Mouse (Mus musculus): ENCODE data around the gene Bax.
"Not testable (repeated sequence)": the region's sequence is repeated elsewhere in the genome, so short reads cannot be mapped to it uniquely, and the experiment has no call there.

Gene Bax

GRCm38 (mm10) chr7:45465549-45465948 lies 1.1 kb downstream of the Bax start:
- Histone ChIP-seq H3K36me3 (ENCODE audit: control insufficient read depth, insufficient read depth, low read length, poor library complexity, severe bottlenecking) (peaks cover 1% of the 10 kb centered on the region; the same call in 1 of the 2 replicates), H3K27me3 (ENCODE audit: control insufficient read depth, insufficient read depth, low read length, poor library complexity, severe bottlenecking) (no peaks in the 10 kb centered on the region)
- no peak for DNase-seq (ENCODE audit: low read depth, low spot score)

GRCm38 (mm10) chr7:45465112-45465511 lies 1.6 kb downstream of the Bax start:
- Histone ChIP-seq H3K27me3 (ENCODE audit: control insufficient read depth, insufficient read depth, low read length, poor library complexity, severe bottlenecking) (no peaks in the 10 kb centered on the region), H3K36me3 (ENCODE audit: control insufficient read depth, insufficient read depth, low read length, poor library complexity, severe bottlenecking) (peaks cover 1% of the 10 kb centered on the region; the same call in 1 of the 2 replicates)
- DNase-seq (ENCODE audit: low read depth, low spot score), result no peak

DNA sequence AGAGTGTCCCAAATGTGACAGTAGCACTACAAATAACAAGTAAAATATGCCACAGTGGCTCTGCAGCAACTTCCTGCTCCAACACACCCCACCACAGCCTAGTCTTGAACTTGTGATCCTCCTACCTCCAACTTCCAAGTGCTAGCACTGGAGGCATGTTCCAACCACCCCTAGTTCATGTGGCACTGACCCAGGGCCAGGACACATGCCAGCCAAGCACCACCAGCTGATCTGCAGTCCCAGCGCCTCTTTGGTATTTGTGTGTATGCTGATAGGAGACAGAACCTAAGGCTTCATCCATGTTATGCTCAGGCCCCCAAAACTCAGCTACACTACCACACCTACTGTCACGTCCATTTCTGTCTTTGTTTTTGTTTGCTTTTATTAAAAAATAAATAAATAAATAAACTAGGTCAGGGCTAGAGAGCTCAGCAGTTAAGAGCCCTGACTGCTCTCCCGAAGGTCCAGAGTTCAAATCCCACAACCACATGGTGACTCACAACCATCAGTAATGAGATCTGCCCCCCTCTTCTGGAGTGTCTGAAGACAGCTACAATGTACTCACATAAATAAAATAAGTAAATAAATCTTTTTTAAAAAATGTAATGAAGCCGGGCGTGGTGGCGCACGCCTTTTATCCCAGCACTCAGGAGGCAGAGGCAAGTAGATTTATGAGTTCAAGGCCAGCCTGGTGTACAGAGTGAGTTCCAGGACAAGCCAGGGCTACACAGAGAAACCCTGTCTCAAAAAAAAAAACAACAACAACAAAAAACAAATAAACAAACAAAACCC lies 2.5 kb downstream of the Bax start:
- Histone ChIP-seq H3K36me3 (ENCODE audit: control insufficient read depth, insufficient read depth, low read length, poor library complexity, severe bottlenecking) (peaks cover 1% of the 10 kb centered on the region; the same call in 1 of the 2 replicates), H3K27me3 (ENCODE audit: control insufficient read depth, insufficient read depth, low read length, poor library complexity, severe bottlenecking) (no peaks in the 10 kb centered on the region)
- no peak for DNase-seq (ENCODE audit: low read depth, low spot score)

GRCm38 (mm10) chr7:45462868-45463267 lies 3.8 kb downstream of the Bax start:
- H3K36me3 ChIP-seq (ENCODE audit: control insufficient read depth, insufficient read depth, low read length, poor library complexity, severe bottlenecking); DNase-seq (ENCODE audit: low read depth, low spot score); H3K27me3 ChIP-seq (ENCODE audit: control insufficient read depth, insufficient read depth, low read length, poor library complexity, severe bottlenecking): not testable (repeated sequence)

- no peak for DNase-seq (ENCODE audit: low read depth, low spot score)
- Histone ChIP-seq H3K27me3 (ENCODE audit: control insufficient read depth, insufficient read depth, low read length, poor library complexity, severe bottlenecking) (no peaks in the 10 kb centered on the region), H3K36me3 (ENCODE audit: control insufficient read depth, insufficient read depth, low read length, poor library complexity, severe bottlenecking) (peaks cover 9% of the 10 kb centered on the region)
These were observed 4.4 kb downstream of the Bax start for GRCm38 (mm10) chr7:45462325-45462724.

DNA sequence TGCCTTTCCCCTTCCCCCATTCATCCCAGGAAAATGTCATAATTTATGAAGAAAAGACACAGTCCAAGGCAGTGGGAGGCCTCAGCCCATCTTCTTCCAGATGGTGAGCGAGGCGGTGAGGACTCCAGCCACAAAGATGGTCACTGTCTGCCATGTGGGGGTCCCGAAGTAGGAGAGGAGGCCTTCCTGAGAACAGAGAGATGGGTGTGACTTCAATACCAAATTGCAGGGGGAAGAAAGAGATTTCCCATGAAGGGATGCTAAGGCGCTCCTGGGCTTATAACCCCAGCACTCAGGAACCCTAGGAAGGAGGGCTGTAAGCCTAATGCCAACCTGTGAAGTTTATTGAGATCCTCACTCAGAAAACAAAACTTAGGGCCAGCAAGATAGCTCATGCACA lies 4.9 kb downstream of the Bax start:
- Histone ChIP-seq H3K27me3 (ENCODE audit: control insufficient read depth, insufficient read depth, low read length, poor library complexity, severe bottlenecking) (no peaks in the 10 kb centered on the region), H3K36me3 (ENCODE audit: control insufficient read depth, insufficient read depth, low read length, poor library complexity, severe bottlenecking) (peaks cover 11% of the 10 kb centered on the region)
- DNase-seq (ENCODE audit: low read depth, low spot score), result no peak

DNA sequence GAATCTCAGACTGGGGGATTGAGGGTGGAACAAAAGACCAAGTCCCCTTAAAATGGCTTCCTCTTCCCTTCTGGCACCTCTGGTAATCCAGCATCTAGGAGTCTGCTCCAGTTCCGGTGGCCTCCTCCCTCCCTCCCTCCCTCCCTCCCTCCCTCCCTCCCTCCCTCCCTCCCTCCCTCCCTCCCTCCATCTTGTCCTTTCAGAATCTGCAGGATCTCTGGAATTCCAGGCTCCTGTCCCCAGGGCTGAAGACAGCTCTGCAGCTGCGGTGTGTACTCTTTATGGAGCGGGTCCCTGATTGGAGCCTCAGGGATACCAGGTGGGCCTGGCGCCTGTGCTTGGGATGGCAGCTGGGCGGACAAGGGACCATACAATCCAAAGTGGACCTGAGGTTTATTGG lies 5.4 kb downstream of the Bax start:
- no peaks in the 10 kb centered on the region for H3K27me3 ChIP-seq (ENCODE audit: control insufficient read depth, insufficient read depth, low read length, poor library complexity, severe bottlenecking)
- peaks cover 11% of the 10 kb centered on the region for H3K36me3 ChIP-seq (ENCODE audit: control insufficient read depth, insufficient read depth, low read length, poor library complexity, severe bottlenecking)
- no peak for DNase-seq (ENCODE audit: low read depth, low spot score)

- Histone ChIP-seq H3K36me3 (ENCODE audit: control insufficient read depth, insufficient read depth, low read length, poor library complexity, severe bottlenecking) (peaks cover 11% of the 10 kb centered on the region), H3K27me3 (ENCODE audit: control insufficient read depth, insufficient read depth, low read length, poor library complexity, severe bottlenecking) (no peaks in the 10 kb centered on the region)
- DNase-seq (ENCODE audit: low read depth, low spot score), result no peak
These were observed 5.8 kb downstream of the Bax start for GRCm38 (mm10) chr7:45460860-45461314.

- Histone ChIP-seq H3K27me3 (ENCODE audit: control insufficient read depth, insufficient read depth, low read length, poor library complexity, severe bottlenecking) (no peaks in the 10 kb centered on the region), H3K36me3 (ENCODE audit: control insufficient read depth, insufficient read depth, low read length, poor library complexity, severe bottlenecking) (peaks cover 11% of the 10 kb centered on the region)
- DNase-seq (ENCODE audit: low read depth, low spot score), result no peak
These were observed 6.3 kb downstream of the Bax start for GRCm38 (mm10) chr7:45460377-45460776.

GRCm38 (mm10) chr7:45459564-45460140 lies 7.0 kb downstream of the Bax start, which contains the start of gene Ftl1:
Gene Ftl1 (minus strand): TSS chr7:45459884.
- H3K36me3 ChIP-seq (ENCODE audit: control insufficient read depth, insufficient read depth, low read length, poor library complexity, severe bottlenecking); H3K27me3 ChIP-seq (ENCODE audit: control insufficient read depth, insufficient read depth, low read length, poor library complexity, severe bottlenecking): not testable (repeated sequence)
- DNase-seq (ENCODE audit: low read depth, low spot score), result peak; percentile 99

- peaks cover 10% of the 10 kb centered on the region for H3K36me3 ChIP-seq (ENCODE audit: control insufficient read depth, insufficient read depth, low read length, poor library complexity, severe bottlenecking)
- H3K27me3 ChIP-seq (ENCODE audit: control insufficient read depth, insufficient read depth, low read length, poor library complexity, severe bottlenecking), result no peaks in the 10 kb centered on the region
- peak; percentile 81 for DNase-seq (ENCODE audit: low read depth, low spot score)
These were observed 7.7 kb downstream of the Bax start for GRCm38 (mm10) chr7:45458748-45459563.

- H3K27me3 ChIP-seq (ENCODE audit: control insufficient read depth, insufficient read depth, low read length, poor library complexity, severe bottlenecking), result no peaks in the 10 kb centered on the region
- peak; percentile 68 for DNase-seq (ENCODE audit: low read depth, low spot score)
- peaks cover 10% of the 10 kb centered on the region for H3K36me3 ChIP-seq (ENCODE audit: control insufficient read depth, insufficient read depth, low read length, poor library complexity, severe bottlenecking)
These were observed 9.3 kb downstream of the Bax start for GRCm38 (mm10) chr7:45457204-45458060.

- no peak for DNase-seq (ENCODE audit: low read depth, low spot score)
- peaks cover 10% of the 10 kb centered on the region for H3K36me3 ChIP-seq (ENCODE audit: control insufficient read depth, insufficient read depth, low read length, poor library complexity, severe bottlenecking)
These were observed 9.9 kb downstream of the Bax start for GRCm38 (mm10) chr7:45456721-45457203.

More at GRCm38 (mm10) chr7:45456721-45457203, 9.9 kb downstream of the Bax start:
- no peaks in the 10 kb centered on the region for H3K27me3 ChIP-seq (ENCODE audit: control insufficient read depth, insufficient read depth, low read length, poor library complexity, severe bottlenecking)

Measured in splenic B cell, adult 2 months (primary cell).